Mouse (Mus musculus): ENCODE results near the gene Borcs8.

The Borcs8 gene

GRCm38 (mm10) chr8:70134931-70135330 lies 4.4 kb upstream of the Borcs8 start:
- no peak for DNase-seq

- no peak for DNase-seq
Observed at GRCm38 (mm10) chr8:70136591-70136990, 2.7 kb upstream of the Borcs8 start.

- DNase-seq: no peak
Observed at GRCm38 (mm10) chr8:70137890-70138289, 1.4 kb upstream of the Borcs8 start.

- no peak for DNase-seq
Observed at GRCm38 (mm10) chr8:70139981-70140380, 682 bp downstream of the Borcs8 start.

GRCm38 (mm10) chr8:70147678-70148607 lies 8.6 kb downstream of the Borcs8 start:
- DNase-seq: no peak

- no peak for DNase-seq
Observed at GRCm38 (mm10) chr8:70150158-70150557, 10.9 kb downstream of the Borcs8 start.

GRCm38 (mm10) chr8:70152537-70153257 lies 13.4 kb downstream of the Borcs8 start:
- DNase-seq: peak; percentile 87

- no peak for DNase-seq
Observed at GRCm38 (mm10) chr8:70157240-70157800, 18.0 kb downstream of the Borcs8 start.

- peak; percentile 85 for DNase-seq
Observed at GRCm38 (mm10) chr8:70158069-70158853, 19.0 kb downstream of the Borcs8 start.

- no peak for DNase-seq
Observed at GRCm38 (mm10) chr8:70159211-70159610, 19.9 kb downstream of the Borcs8 start.

- no peak for DNase-seq
Observed at GRCm38 (mm10) chr8:70160015-70160414, 20.7 kb downstream of the Borcs8 start.

GRCm38 (mm10) chr8:70163316-70163715 lies 24.0 kb downstream of the Borcs8 start:
- DNase-seq: no peak

GRCm38 (mm10) chr8:70166504-70167110 lies 27.3 kb downstream of the Borcs8 start:
- peak; percentile 63 for DNase-seq

GRCm38 (mm10) chr8:70170116-70170515 lies 30.8 kb downstream of the Borcs8 start:
- no peak for DNase-seq

- peak; percentile 67 for DNase-seq
Observed at GRCm38 (mm10) chr8:70170748-70171147, 31.4 kb downstream of the Borcs8 start.

- DNase-seq: no peak
Observed at GRCm38 (mm10) chr8:70171240-70171639, 31.9 kb downstream of the Borcs8 start.

GRCm38 (mm10) chr8:70172043-70172681 lies 32.9 kb downstream of the Borcs8 start, which contains the start of gene Tmem161a:
Gene Tmem161a, plus strand, starts transcription at chr8:70172356.
- DNase-seq: peak; percentile 95

GRCm38 (mm10) chr8:70173320-70173719 lies 34.0 kb downstream of the Borcs8 start:
- no peak for DNase-seq

GRCm38 (mm10) chr8:70174079-70174478 lies 34.8 kb downstream of the Borcs8 start:
- no peak for DNase-seq

GRCm38 (mm10) chr8:70178231-70178630 lies 38.9 kb downstream of the Borcs8 start:
- no peak for DNase-seq

- no peak for DNase-seq
Observed at GRCm38 (mm10) chr8:70179082-70179481, 39.8 kb downstream of the Borcs8 start.

Data from kidney, postnatal 14 days (tissue).